Mouse (Mus musculus): ENCODE data around the gene Coasy.
"Not testable (repeated sequence)": the region's sequence is repeated elsewhere in the genome, so short reads cannot be mapped to it uniquely, and the experiment has no call there.

DNA sequence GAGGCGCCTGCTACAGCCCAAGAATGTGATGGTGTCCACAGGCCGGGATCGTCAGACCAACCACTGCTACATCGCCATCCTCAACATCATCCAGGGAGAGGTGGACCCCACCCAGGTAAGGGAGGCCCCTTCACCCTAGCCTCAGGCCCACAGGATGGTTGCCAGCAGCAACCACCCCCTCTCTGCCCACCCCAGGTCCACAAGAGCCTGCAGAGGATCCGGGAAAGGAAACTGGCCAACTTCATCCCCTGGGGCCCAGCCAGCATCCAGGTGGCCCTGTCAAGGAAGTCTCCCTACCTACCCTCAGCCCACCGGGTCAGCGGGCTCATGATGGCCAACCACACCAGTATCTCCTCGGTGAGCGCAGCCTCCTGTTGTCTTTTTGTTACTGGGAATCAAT, 42.6 kb downstream of the Coasy start:
- not testable (repeated sequence) for TF ChIP-seq CTCF (IDR thresholded peaks at IDR 0.05; ENCODE audit: low read depth, low read length); POLR2A (IDR thresholded peaks at IDR 0.05; ENCODE audit: extremely low read depth, insufficient read depth, low read length)
